Mouse (Mus musculus) liver, embryonic 14 days (tissue): ENCODE data around the gene Arpc3. TPM values are rescaled to one million over a fixed set of nuclear protein-coding genes. Genes with fewer than 3 reads are reported as not detected.

ENCODE experiments used
- polyA plus RNA-seq: library from polyadenylated mRNA; depleted of rRNA; stranded (reverse); fragments of >200 nt; gene quantifications from 2 replicates; pipeline ENCODE4 v1.2.3, GENCODE M21; 2012; rRNA removed

Gene Arpc3
- polyA plus RNA-seq: 185 and 192 TPM in 2 replicates

DNA sequence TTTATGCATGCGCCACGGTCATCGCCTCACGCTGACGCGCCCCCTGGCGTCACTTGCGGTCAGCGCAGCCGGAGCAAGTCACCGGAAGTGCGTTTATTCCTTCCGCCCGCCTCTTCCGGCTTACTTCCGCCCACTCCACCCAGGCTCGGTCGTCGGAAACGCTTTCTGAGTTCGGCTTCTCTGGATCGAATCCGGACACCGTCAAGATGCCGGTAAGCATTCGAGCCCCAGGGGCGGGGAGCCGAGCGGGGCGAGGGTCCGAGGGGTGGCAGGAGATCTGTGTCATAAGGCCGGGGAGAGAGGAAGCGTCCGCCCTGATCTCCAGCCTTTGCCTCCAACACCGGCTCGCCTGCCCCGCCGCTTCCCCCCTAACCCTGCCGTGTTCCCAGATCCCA is at the start of gene Arpc3:
Arpc3 (plus strand) TSS at position 93 of the 395 bp plus-strand sequence.

DNA sequence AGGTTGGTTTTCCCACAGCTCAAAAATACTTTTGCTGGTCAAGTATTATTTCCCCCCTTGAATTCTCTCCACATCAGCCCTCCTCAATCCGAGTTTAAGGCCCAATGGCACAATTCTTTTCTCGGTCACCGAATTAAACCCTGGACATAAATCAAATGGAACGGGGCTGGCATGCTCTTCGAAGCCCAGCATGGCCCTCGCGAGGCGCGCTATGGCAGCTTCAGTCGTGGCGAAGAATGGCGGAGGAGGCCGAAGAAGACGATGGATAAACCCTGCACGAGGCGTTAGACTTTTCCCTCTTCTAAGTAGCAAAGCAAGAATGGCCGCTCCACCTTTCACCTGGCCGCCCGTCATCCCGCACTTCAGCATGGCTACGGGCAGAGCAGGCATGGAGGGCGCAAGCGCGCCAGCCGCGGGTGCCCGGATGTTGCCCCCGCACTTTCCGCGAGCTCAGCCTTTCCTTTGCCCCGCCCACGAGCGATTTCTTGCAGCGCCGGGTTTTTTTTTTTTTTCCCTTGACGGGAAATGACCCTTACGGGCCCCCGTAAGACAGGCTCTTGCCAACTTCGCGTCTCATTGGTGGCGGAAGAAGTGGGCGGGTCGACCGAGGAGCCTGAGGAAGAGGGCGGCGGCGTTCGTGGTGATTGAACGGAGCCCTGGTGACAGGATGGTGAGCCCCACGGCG is 37.7 kb upstream of the Arpc3 start, which contains the start of the genes Rad9b and Vps29:
Rad9b (minus strand) TSS at position 427 of the 685 bp plus-strand sequence.
Vps29 (plus strand) TSS at position 563 of the 685 bp plus-strand sequence.

DNA sequence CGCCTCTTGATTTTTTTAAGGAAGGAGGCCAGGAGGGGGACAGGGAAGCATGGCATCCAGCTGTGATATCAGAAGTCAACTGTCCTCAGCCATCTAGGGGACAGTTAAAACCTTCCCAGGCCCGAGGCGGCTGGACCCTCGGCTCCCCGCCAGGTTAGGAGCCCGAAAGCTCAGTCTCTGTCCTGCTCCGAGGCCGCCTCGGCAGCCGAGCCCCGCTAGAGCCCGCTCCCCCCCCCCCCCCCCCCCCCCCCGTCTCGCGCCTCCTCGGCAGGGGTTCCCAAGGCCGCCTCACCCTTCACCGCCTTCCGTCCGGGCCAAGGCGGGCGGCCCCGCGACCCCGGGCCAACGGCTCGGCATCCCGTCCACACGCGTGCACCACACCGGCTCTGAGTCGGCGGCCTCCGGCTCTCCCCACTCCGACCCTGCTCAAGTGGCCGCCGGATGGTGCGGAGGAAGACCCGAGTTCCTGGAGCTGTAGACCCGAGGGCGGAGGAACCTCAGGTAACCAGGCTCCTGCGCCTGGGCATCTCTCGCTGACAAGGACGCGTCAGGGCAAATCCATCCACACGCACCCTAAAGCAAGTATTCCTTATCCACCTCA is 20.0 kb upstream of the Arpc3 start, which contains the start of gene Gpn3:
Gpn3 (plus strand) TSS at position 286 of the 601 bp plus-strand sequence.

DNA sequence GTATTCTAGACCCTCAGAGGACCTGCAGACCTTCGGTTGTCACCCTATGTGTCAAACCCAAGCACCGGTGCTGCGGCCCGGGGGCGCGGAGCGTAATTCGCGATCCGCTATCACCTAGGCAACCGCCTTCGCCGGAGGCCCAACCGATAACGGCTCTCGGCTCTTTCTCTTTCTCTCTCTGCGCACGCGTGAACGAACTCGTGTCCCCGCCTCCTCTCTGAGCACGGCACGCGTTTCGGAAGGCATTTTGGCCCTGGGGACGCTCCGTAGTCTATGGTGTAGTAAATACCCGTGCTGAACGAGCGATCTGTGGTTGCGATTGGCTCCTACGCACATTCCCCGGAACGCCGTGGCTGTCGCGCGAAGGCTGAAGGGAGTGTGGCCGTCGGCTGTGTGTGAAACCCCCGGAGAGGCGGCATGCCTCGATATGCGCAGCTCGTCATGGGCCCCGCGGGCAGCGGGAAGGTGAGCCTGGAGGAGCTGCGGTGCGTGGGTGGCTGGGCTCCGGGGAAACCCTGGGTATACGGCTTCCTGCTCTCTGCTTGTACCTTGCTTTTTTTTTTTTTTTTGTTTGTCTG is 19.4 kb upstream of the Arpc3 start, which contains the start of gene Fam216a:
Fam216a (minus strand) TSS at position 173 of the 578 bp plus-strand sequence.

DNA sequence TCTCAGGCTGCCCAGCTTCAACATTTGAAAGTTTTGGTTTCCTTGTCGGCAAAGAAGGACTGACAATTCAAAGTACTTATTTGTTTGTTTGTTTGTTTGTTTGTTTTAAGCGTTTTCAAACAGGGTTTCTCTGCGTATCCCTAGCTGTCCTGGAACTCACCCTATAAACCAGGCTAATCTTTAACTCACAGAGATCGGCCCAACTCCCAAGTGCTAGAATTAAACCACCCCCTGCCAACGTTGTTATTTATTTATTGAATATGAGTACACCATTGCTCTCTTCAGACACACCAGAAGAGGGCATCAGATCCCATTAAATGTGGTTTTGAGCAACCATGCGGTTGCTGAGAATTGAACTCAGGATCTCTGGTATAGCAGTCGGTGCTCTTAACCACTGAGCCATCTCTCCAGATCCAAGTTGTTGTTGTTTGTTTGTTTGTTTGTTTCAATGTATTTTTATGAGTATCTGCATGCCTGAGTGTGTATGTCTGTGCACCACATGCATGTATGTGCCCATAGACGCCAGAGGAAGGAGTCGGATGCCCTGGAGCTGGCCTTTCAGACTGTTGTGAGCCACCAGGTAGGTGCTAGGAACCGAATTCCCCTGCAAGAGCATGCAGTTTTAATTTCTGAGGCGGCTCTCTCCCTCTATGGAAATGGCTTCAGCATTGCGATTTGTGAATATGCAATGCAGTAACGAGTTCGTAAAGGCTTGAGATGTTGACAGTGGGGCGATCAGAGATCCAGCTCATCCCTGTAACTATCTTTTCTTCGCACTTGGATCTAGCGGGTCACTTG is 29.8 kb downstream of the Arpc3 start, which contains the start of gene Anapc7:
Anapc7 (plus strand) TSS at position 423 of the 798 bp plus-strand sequence.

Other genes with a start within 250 kb of the Arpc3 start
- gene Ppp1cc, start 233.6 kb upstream of the Arpc3 start, polyA plus RNA-seq: 119 and 132 TPM in 2 replicates
- 0.98 and 1.5 TPM in 2 replicates for gene Hvcn1, start 185.1 kb upstream of the Arpc3 start, polyA plus RNA-seq
- gene Tctn1, start 127.4 kb upstream of the Arpc3 start, polyA plus RNA-seq: 1.7 and 1.9 TPM in 2 replicates
- 3.6 and 3.9 TPM in 2 replicates for gene Pptc7, start 107.5 kb upstream of the Arpc3 start, polyA plus RNA-seq
- gene Rad9b, start 37.6 kb upstream of the Arpc3 start, polyA plus RNA-seq: 2.2 and 2.6 TPM in 2 replicates
- gene Vps29, start 37.5 kb upstream of the Arpc3 start, polyA plus RNA-seq: 45.2 and 51.5 TPM in 2 replicates
- gene Gpn3, start 20.0 kb upstream of the Arpc3 start, polyA plus RNA-seq: 39.7 and 45.0 TPM in 2 replicates
- 16.3 and 18.3 TPM in 2 replicates for gene Fam216a, start 19.5 kb upstream of the Arpc3 start, polyA plus RNA-seq
- gene Anapc7, start 29.8 kb downstream of the Arpc3 start, polyA plus RNA-seq: 11.9 and 15.0 TPM in 2 replicates
- gene Atp2a2, start 110.3 kb downstream of the Arpc3 start, polyA plus RNA-seq: 23.3 and 26.9 TPM in 2 replicates
- 1.0 and 1.2 TPM in 2 replicates for gene Ift81, start 222.6 kb downstream of the Arpc3 start, polyA plus RNA-seq